Mouse (Mus musculus) CD4-positive, CD25-positive, alpha-beta regulatory T cell, adult 4 months (primary cell): ENCODE data around the gene Rrp15. TPM values are rescaled to one million over a fixed set of nuclear protein-coding genes. Genes with fewer than 3 reads are reported as not detected.

Experiments used
- ATAC-seq: one replicate; pipeline ENCODE4 v1.8.0; 2017
- polyA plus RNA-seq, 2 experiments: library from polyadenylated mRNA; unstranded; fragments of 100-300 nt; shearing (Covaris generic); gene quantifications; one replicate each; pipeline ENCODE4 v1.2.1; 2017

The Rrp15 gene
- polyA plus RNA-seq, 2 experiments from 2014 or later = 23.0 to 25.8 TPM

DNA sequence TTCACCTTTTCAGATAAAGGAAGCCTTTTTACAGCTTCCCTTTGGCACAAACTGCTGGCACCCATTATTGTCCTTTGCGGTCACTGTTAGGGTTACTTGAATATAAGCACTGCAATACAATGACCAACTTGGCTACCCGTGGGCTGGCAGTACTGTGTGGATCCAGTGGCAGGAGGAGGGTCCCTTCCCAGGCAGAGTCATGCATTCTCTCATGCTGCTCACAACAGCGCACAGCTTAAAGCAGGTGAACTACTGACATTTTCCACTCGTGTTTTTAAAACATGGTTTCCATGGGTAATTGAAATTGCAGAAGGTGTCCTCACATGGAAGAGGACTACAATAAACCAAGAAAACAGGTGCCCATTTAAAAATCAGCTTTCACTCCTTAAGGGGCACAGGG, 34.9 kb downstream of the Rrp15 start:
- no peak for ATAC-seq

- peak; percentile 58 for ATAC-seq
Measured at GRCm38 (mm10) chr1:186712802-186713471, 36.2 kb downstream of the Rrp15 start.

GRCm38 (mm10) chr1:186705915-186706248, 43.3 kb downstream of the Rrp15 start, which contains the start of gene Tgfb2:
Tgfb2 (minus strand) TSS chr1:186705989.
- no peak for ATAC-seq

- ATAC-seq = peak; percentile 29
Measured at GRCm38 (mm10) chr1:186705203-186705914, 43.8 kb downstream of the Rrp15 start.

GRCm38 (mm10) chr1:186703980-186704701, 45.0 kb downstream of the Rrp15 start:
- ATAC-seq = no peak

DNA sequence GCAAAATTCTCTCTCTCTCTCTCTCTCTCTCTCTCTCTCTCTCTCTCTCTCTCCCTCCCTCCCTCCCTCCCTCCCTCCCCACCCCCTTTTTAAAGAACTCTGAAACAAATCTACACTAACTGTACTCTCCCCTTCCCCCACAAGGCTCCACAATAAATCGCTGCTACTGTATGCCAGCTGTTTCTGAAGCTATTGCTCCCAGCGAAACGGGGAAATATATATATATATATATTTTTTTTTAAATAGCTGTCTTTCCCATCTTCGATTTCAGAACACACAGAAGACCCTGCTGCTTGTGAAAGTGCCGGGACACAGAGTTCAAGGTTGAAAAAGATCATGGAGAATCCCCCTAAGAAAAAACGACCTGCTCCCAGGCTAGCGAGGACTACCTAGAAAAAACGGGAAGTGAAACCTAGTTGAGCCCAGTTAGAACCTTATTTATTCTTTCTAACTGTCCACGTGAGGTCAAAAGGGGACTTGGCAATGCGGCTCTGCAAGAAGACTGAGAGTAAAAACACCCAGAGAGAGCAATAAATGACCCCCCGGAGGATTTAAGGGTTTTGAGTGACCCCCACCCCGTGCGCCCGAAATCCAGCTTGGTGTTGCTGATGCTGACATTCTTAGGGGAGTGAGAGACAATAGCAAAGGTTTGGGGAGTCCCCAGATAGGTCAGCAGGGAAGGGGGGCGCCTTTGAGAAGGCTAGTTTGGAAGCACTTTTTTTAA, 45.7 kb downstream of the Rrp15 start:
- ATAC-seq = no peak

DNA sequence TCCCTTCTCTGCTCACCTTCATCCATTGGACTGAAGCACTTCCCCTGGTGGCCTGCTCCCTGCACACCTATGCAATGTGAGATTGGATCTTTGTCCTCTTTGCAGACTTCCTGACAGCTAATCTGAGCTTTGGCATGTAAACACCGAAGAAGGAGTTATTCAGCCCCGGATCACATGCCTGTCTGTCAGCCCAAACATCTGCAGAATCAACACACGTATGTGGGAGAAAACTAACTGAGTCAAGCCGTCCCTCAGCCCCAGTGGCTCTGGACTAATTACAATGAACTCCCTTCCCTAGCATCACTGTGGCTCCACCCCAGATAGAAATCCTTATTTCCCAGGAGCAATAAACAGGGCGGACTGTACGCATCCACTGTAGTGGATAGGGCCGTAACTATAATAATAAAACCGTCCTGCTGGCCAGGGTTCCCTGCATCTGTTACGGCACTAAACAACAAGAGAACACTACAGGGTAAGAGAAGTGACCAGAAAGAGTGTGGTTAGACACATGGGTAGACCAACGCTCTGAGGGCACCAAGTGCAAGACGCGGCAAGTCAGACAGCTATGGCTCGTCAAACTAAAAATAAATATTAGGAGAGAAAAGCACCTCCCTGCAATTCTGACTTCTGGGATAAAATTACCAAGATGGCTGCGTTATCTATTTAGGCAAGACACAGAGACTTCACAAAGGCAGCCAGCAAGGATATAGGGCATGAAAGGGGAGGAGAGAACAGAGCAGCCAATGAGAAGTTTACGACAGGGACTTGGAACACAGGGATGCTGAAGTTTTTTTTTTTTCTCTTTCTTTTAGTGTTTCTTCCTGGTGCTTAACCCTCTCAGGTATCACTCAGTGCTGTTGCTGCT, 46.5 kb downstream of the Rrp15 start:
- no peak for ATAC-seq

DNA sequence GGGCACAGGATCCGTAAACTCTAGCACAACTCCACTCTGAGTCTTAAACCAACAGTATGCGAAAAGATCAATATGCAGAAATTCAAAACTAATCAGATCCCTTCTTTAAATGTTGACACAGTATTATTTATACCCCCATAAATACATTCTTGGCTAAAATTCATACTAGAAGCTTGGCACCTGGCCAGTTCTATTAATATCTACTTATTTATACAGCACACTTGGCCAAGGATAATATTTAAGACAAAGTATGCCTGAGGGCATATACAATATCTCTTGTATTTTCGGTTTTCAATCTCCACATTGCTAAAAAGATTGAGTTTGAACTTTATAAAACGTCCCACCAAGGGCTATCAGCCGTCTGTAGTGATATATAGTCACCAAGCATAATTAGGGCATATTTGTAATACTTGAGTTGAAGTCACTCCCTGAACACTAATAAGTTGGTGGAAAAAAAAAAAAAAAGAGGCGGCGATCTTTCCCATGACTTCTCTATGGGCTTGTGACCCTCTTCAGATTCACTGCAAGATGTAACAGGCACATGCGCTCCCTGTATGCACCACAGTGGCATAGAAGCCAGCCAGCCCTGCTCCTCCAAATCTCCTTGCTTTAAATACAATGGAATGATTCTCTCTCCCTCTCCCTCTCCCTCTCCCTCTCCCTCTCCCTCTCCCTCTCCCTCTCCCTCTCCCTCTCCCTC, 47.8 kb downstream of the Rrp15 start:
- ATAC-seq = no peak

GRCm38 (mm10) chr1:186700496-186700895, 48.7 kb downstream of the Rrp15 start:
- no peak for ATAC-seq

DNA sequence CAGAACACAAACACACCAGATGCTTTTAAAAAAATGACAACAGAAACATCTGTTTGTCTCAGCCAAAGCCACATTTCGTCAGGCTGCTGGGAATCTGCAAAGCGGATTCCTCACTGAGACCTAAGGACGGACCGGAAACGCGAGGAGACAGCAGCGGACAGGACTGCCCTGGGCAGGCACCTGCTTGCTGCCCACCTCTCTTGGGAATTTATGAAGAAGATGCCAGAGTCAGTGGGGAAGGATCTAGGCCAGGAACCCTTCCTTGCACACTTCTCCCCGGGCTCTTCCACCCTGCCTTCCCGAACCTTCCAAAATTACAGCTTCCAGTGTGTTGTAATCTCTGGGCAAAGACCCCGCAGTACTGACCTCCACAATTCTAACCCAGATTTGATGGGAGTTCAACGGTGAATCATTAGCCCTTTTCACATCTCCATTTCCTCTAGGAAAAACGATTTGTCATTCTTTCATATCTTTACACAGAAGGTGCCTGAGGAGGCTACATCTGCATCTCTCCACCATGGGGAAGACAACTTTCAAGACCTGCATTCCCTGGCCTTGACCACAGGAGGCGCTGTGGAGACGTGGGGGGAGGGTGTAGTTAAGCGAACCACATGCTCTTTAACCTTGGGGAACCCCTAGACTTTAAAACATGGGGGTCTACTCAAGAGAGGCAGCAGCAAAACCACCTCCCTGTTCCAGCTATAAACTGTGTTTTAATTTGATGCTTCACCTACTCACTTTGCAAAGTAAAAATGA, 50.4 kb downstream of the Rrp15 start:
- no peak for ATAC-seq

GRCm38 (mm10) chr1:186696231-186696630, 52.9 kb downstream of the Rrp15 start:
- no peak for ATAC-seq

DNA sequence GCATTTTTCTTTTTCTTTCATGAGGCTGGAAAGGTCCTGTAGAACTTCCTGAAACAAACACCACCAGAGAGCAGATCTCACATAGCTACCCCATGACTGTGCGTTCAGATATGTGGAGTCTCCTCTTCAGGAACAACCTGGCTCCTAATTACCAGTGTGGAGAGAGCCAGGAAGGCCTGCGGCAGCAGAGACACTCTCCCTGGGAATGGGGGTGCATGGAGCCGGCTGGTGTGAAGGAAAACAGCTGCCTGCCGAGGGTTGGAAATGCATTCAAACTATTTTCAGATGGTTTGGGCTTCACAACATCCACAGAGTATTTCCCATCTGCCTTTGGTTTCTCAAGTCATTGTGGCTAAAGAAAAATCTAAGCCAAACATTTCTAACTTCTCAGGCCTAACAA, 53.8 kb downstream of the Rrp15 start:
- no peak for ATAC-seq

DNA sequence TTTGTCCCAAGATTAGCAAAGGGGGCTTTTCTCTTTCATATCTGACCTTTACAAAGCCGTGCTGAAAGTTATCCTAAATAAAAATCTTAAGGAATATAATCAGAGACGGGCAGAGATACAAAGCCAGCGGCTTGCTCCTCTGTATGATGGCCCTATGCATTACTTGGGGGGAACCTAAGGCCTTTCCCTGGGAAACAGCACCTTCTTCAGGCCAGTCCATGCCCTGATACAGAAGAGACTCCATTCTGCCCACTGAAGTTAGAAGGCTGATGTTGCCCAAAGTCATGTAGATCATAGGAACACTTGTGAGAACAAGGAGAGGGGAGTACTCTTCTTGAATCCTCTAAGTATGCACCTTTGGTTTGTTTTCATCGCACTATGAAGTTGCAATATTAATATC, 56.8 kb downstream of the Rrp15 start:
- no peak for ATAC-seq

DNA sequence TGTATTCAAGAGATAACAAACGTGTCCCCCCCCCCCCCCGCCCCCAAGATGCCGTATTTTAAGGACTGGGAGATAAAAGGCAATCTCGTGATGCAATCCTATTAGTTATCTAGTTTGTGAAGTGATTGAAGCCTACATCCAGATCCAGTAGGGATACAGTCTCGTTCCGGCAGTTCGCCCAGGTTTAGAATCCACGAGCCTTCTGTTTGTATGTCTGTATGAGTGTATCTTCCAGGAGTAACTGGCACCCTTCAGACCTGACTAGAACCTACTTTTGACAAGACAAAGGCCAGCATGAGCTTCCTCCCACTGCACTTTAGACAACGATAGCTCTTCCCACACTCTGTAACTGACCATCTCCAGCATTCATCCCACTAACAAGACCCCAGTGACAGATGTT, 57.5 kb downstream of the Rrp15 start:
- ATAC-seq = no peak

GRCm38 (mm10) chr1:186684041-186684440, 65.1 kb downstream of the Rrp15 start:
- ATAC-seq = no peak

DNA sequence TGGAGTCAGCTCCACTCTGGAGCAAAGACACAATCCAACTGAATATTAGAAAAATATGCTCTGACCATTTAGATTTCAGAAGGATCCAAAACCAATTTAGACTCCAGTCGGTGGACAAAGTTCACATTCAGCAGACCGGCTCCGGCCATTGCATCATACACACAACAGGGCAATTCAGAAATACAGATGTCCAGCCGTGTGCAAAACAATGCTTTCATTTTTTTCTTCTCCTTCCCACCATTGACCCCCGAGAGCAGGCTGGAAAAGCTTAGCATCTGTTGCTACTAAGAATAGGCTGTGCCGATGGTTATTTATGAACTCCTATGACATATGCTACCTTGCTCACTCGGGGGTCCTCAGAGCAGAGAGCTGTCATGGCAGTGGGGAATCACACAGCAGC, 66.6 kb downstream of the Rrp15 start:
- no peak for ATAC-seq

GRCm38 (mm10) chr1:186677614-186678013, 71.5 kb downstream of the Rrp15 start:
- ATAC-seq = no peak

GRCm38 (mm10) chr1:186676199-186676598, 73.0 kb downstream of the Rrp15 start:
- ATAC-seq = no peak

DNA sequence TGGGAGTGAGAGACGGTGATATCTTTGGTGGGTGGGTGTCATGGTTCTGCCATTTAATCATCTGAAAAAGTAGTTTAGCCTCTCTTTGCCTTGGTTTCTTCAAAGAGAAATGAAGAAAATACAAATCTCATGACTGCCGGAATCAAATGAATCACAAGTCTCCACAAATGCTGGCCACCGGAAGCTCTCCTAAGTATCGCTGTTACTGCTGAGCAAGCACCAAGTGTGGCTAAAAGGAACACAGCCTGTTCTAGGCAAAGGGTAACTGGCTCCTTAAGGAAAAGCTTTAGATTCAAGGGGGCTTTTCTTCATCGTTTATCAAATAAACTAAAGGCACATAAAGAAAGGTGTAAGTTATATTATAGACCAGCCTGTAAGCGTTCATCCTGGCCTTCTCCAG, 73.9 kb downstream of the Rrp15 start:
- no peak for ATAC-seq

- no peak for ATAC-seq
Measured at GRCm38 (mm10) chr1:186674621-186675020, 74.5 kb downstream of the Rrp15 start.

DNA sequence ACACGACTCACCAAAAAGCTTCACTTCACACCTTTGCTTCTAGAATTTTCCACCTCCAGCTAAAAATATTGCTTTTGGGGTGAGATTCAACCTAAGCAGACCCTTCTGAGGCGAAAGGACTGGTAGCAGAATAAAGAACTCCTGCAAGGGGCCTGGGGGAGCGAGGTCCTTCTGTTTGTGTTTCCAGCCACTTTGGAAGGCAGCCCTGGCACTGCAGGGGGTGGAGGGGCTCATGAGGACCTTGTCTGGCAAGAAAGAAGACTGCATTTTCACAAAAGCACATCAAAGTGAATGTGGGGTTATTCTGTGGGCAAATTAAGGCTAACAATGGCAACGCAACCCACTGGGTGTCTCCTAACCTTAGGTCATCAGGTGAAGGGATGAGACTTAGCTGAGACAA, 76.0 kb downstream of the Rrp15 start:
- no peak for ATAC-seq
